Mouse (Mus musculus): Measurements from ENCODE around the gene Prmt1.
"Not testable (repeated sequence)": the region's sequence is repeated elsewhere in the genome, so short reads cannot be mapped to it uniquely, and the experiment has no call there.

Prmt1 gene

DNA sequence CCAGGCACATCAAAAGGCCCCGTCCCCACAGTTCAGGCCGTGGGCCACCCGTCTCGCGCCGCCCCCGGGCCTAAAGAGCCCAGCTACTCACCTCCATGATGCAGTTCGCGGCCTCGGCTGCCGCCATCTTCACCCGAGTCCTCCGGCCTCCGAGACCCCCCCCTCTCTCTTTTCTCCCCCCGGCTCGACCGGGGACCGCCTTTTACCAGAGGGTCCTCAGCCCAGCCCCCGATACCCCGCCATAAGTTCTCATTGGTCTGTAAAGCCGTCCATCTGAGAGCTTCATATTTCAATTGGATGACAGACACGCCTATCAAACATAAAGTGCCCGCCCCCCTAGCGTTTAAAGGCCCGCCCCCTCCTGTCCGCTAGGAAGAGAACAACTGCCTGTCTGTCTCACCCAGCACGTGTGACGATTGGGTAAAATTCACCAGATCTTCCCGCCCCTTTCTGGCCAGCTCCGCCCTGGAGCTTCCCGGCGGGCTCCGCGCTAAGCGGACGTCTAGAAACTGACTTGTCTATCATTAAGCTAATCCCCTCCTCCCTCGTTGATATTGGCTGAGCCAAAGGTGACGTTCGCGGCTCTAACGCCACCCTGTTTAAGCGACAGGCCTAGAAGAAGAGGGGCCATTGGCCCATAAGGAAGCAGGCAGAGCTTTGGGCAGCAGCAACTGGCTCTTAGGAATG is at the start of gene Prmt1:
Gene Prmt1 (minus strand): TSS at position 377 of the 687 bp plus-strand sequence.
- peak; percentile 100 for DNase-seq

- DNase-seq = no peak
These were observed 49.3 kb upstream of the Prmt1 start for GRCm38 (mm10) chr7:45035631-45036030.

DNA sequence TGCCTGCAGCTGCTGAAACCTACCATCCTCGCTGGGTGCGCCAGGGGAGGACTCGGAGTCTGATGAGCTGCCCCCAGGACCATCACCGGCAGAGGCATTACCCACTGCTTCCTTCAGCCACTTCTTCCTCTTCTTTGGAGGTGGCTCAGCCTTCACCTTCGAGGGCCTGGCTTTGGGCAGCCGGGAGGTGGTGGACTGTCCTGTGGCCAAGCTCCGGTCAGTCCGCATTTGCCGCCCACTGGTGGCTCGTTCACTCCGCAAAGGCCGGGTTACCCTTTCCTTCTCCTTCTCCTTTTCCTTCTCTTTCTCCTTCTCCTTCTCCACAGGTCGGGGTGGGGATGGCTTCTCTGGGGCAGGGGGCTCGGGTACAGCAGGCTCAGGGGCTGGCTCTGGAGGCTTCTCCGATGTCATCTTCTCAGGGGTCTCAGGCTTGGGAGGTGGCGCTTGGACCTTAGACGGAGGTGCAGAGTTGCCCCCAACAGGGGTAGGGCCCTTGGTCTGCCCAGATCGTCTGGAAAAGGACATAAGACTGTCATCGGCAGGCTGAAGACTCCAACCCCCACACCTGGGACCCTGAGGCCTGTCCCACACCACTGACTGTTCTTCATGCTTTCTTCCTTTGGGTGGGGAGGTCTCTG is 47.5 kb upstream of the Prmt1 start:
- DNase-seq = no peak

- DNase-seq = no peak
These were observed 44.5 kb upstream of the Prmt1 start for GRCm38 (mm10) chr7:45030857-45031256.

- no peak for DNase-seq
These were observed 43.6 kb upstream of the Prmt1 start for GRCm38 (mm10) chr7:45029995-45030394.

DNA sequence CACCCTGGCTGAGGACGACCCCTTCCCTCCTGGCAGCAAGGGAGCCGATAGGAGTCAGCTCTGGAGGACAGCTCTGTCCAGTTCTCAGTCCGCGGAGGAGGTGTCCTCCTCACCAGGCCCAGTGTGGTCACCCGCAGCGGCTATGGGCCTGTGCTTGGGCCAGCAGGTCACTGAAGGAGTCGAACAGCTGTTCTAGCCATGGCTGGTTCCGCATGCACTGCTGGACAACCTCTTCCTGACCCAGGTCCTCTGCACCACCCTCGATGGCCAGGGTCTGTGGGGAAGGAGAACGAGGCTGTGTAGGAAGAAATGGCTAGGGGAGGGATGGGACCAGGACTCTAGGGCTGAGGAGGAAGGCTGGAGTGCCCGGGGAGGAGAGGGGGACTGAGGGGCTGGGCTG is 42.0 kb upstream of the Prmt1 start:
- DNase-seq = no peak

DNA sequence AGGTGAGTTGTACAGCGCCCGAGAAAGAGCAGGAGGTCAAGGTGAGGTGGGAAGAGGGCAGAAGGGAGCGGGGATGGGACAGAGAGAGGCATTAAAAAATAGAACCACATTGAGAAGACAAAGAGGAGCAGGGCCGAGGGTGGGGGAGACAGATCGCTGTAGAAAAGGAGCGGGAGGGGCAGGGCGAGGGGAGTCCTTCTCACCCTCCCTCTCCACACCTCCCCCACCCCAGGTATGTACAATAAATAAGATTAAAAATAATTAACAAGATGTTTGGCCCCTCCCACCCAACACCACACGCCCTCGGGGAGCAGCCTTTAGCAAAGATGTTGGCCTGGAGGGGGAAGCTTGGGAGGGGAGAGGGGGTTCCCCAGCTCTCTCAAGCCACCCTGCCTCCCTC is 41.4 kb upstream of the Prmt1 start:
- no peak for DNase-seq

DNA sequence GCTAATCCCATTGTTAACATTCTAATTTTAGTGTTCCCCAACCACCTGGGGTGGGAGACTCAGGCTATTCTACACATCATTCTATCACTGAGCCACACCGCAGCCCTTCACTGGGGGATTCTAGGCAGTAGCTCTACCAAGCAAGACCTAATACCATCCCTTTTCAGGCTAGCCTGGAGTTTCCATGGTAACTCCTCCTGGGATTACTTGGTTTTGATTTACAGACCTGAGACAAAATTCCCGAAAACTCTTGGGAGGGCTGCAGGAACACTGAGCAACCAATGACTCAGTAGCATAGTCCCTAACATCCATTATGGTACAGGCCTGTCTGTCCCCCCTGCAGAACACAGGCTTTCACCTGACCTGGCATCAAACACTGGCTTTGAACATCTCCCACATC is 39.9 kb upstream of the Prmt1 start:
- DNase-seq = no peak

- no peak for DNase-seq
These were observed 39.3 kb upstream of the Prmt1 start for GRCm38 (mm10) chr7:45025601-45026220.

DNA sequence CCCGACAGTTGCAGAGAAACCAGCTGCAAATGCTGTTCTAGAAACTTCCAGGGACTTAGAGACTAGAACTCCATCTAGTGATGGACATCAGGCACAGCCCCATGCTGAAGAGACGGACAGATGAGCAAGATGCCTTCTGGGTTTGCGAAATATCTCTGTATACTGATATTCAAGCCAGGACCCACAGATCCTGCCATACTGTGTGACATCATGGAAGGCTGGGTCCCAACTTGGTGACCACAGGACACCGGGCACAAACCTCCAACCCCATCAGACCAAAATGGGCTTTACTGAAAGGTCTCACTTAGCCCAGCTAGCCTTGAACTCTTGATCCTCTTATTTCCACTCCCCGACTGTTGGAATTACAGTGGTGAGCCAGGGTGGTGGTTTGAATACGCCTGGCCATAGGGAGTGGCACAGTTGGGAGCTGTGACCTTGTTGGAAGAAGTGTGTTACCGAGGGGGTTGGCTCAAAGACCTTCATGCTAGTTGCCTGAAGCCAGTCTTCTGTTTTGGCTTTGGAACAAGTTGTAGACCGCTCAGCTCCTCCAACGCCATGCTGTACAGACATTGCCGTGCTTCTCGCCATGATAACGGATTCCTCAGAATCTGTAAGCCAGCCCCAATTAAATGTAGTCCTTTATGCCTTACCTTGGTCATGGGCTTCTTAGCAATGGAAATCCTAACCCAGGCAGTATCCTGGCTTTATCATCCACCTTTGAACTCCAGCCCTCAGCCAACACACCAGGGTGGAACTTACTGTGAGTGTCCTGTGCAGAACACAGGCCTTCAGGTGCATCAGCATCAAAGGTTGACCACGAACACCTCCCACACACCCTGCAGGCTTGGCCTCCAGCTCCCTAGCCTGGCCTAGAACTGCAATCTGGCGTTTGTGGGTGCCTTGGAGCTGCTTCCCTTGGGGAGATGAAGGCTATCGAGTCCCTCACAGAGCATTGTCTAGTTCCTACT is 38.2 kb upstream of the Prmt1 start:
- no peak for DNase-seq

DNA sequence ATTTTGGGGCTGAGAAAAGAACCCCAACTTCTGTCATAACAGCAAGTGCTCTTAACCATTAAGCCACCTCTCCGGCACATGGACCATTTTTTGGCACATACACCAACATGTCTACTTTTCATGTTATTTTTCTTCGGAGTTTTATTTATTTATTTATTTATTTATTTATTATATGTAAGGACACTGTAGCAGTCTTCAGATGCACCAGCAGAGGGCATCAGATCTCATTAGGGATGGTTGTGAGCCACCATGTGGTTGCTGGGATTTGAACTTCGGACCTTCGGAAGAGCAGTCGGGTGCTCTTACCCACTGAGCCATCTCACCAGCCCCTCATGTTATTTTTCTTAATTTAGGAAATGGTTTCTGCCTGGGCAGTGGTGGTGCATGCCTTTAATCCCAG is 37.3 kb upstream of the Prmt1 start:
- not testable (repeated sequence) for DNase-seq

DNA sequence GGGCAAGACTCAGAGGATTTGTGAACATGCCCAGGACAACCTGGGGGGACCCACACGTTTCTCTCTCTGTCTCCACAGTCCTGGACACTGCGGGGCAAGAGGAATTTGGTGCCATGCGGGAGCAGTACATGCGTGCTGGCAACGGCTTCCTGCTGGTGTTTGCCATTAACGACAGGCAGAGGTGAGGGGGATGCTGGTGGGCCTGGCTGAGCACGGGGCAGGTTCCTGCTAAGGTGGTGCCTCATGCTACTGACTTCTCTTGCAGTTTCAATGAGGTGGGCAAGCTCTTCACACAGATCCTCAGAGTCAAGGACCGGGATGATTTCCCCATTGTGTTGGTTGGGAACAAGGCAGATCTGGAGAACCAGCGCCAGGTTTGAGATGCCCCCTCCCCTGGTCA is 33.9 kb upstream of the Prmt1 start:
- no peak for DNase-seq

DNA sequence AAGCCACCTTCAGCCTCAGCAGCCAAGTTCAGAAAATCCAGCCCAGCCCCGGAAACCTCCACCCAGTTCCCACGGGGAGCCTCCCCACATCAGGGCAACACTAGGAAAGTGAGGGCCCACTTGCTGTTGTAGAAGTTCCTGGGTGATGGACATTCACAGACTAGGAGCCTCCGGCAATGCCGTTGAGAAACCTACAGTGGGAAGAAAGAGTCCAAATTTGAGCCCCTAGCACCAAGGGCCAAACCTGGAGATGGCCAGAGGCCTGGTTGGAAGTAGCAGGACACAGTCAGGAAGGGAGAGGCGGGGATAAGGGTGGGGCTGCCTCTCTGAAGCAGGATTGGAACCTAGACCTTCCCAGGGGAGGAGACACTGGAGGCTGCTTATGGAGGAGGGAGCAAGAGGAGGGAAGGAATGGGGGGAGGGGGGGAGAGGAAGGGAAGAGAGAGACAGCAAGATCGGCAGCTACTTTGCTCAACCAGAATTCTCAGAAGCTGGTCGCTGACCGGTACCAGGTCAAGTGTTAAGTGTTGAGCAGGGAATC is 32.7 kb upstream of the Prmt1 start:
- peak; percentile 66 for DNase-seq

DNA sequence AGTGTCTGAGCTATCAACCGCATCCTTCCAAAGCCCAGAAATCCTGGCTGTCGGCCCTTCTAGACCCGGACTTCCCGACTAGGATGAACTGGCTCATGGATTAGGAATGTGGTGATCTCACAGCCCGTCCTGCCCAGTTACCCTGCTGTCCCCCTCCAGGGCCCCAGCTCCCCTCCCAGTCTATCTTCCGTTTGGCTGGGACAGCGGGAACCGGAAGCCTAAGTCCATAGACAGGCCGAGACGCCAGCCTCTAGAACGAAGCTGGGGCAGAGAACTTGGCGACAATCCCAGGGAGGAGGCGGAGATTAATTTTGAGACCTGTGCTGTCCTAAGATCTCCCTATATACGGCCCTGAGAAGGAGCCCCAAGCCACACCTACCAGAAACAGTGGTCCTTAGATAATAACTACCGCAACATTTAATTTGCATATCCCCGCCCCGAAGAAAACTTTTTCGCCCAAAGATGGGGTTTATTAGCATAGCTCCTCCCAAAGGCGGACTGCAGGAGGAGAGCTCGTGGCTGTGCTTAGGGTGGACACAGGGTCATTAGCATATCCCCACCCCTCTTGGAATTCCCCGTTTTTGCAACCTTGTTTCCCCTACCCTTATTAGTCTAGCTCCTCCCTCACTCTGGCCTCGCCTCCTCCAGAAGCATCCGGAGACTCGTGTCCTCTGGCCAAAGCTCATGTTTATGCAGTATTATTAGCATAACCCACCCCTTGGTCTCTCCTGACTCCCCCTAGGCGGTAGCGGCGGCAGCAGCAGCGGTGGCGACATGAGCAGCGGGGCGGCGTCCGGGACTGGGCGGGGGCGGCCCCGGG is 31.1 kb upstream of the Prmt1 start, which contains the start of gene Rras:
Gene Rras (plus strand): TSS at position 720 of the 820 bp plus-strand sequence.
- peak; percentile 93 for DNase-seq

DNA sequence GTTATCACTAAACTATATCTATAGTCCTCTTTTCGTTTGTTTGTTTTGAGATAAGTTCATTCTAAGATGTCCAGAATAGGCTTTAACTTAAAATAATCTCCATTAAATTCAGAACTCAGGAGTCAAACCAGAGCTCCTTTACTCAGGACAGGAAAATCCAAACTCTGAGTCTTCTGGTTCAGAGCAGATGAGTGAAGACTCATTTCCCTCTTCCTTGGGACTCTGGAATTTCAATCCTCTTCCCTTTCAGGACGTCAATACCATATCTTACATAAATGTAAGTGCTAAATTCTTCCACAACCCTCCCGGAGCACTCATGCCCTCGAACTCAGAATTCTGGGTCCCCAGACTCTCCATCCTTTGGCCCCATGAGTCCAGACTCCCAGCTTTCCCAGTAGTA is 30.4 kb upstream of the Prmt1 start:
- DNase-seq = no peak

DNA sequence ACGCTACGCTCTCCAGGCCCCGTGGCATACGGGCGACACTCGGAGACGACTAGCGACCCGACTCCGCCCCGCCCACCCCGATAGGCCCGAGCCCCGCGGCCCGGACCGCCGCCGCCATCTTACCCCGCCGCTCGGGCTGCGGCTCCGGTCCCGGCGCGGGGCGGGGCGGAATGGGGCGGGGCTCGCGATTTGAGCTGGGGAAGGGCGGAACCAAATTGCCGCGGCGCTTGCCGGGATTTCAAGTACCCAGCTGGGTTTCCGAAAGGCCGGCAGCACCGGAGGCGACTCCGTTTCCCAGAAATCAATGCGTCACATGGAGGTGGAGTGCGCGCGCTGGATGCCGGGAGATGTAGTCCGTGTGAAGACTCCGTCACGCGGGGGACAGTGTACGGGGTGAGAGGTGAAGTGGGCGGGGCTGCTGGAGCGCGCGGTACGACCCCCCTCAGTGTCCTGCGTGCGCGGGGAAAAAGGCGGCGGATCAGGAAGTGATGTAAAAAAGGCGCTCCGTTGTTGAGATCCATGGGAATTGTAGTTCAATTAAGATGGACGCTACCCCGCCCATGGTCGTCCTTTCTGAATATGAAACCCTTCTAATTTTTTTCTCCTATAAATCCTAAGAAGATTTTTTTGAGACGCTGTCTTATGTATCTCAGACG is 29.7 kb upstream of the Prmt1 start, which contains the start of gene Scaf1:
Gene Scaf1 (minus strand): TSS at position 407 of the 656 bp plus-strand sequence.
- peak; percentile 100 for DNase-seq

- no peak for DNase-seq
These were observed 29.1 kb upstream of the Prmt1 start for GRCm38 (mm10) chr7:45015344-45015956.

DNA sequence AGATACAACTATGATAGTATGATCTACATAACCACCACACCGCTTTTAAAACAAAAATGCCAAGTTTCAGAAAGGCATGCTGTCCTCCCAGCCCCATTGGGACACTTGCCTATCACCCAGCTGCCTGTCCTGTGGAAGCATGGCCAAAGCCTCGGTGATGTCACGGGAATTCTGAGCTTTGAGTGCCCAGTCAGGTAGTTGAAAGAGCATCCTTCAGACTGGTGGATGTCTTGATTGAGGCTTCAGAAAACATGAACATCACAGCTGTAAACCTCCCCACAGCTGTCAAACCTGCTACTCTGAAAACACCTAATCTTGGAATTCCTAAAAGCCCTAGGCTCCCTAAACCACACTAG is 27.7 kb upstream of the Prmt1 start:
- peak; percentile 54 for DNase-seq

DNA sequence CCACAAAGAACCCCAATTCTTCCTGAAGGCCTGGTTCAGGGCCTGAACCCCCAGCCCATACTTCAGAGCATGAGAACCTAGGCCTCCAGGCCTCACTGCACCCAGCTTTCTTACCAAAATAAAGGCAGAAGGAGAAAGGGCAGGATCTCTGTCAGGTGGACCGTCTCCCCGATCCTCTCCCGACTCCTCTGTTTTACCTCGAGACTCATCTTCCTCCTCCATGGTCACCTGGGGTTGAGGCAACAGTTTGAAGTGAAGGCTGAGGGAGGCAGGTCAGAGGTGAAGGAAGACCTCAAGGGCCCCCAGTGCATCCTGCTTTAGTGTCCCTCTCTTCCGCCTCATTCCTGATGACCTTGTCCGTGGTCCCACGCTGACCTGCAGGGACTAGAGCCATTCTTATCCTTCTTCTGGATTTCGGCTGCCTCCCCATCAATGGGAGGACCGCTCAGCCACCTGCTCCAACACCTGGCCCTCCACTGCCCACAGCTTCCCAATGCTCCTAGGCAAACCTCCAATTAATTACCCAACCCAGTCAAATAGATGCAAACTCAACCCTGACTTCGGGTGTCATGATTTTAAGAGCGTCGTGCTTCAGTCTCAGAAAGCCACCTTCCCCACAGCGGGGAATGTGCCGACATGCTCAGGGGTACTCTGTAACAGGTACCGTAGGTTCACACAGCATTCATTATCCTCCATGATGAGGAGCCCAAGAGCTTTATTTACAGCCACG is 27.2 kb upstream of the Prmt1 start:
- peak; percentile 59 for DNase-seq

GRCm38 (mm10) chr7:45012824-45013223 is 26.5 kb upstream of the Prmt1 start:
- DNase-seq = no peak
